Mouse (Mus musculus) lung, postnatal 0 days (tissue): ENCODE measurements around the gene Dgkb. TPM values are rescaled to one million over a fixed set of nuclear protein-coding genes. Genes with fewer than 3 reads are reported as not detected.
A peak's percentile ranks its signal among the peaks of the same experiment; 100 is the strongest.

Experiments used
- ATAC-seq: fragments of 200-750 bp; cut with Nextera tagmentation; 2 replicates; pipeline ENCODE4 v1.8.0; 2017; ENCODE audit warnings: moderate library complexity
- DNase-seq: peaks from one replicate; pipeline ENCODE4 v3.0.0-alpha.2; 2016; ENCODE audit warnings: low spot score
- H3K27ac ChIP-seq: fragments of 300-500 bp; sonication (generic); 2 replicates; pipeline ENCODE4 v1.5.1; 2014; ENCODE audit warnings: antibody characterized with exemption, mild to moderate bottlenecking, low read length, mixed read lengths
- H3K27me3 ChIP-seq: fragments of 300-500 bp; sonication (generic); replicated peaks from 2 replicates; pipeline ENCODE4 v1.6.1; 2014; ENCODE audit warnings: low read length, mixed read lengths; ENCODE audit not compliant: insufficient read depth
- H3K36me3 ChIP-seq: fragments of 300-500 bp; sonication (generic); 2 replicates; pipeline ENCODE4 v1.6.1; 2014; ENCODE audit warnings: low read length, mixed read lengths; ENCODE audit not compliant: insufficient read depth
- H3K4me1 ChIP-seq: fragments of 300-500 bp; sonication (generic); 2 replicates; pipeline ENCODE4 v1.6.1; 2014; ENCODE audit warnings: antibody characterized with exemption, low read depth, low read length, mixed read lengths; ENCODE audit not compliant: insufficient read depth
- H3K4me2 ChIP-seq: fragments of 300-500 bp; sonication (generic); replicated peaks from 2 replicates; pipeline ENCODE4 v1.6.1; 2014; ENCODE audit warnings: low read depth, mild to moderate bottlenecking, low read length, moderate library complexity, mixed read lengths
- H3K4me3 ChIP-seq: fragments of 300-500 bp; sonication (generic); 2 replicates; pipeline ENCODE4 v1.5.1; 2014; ENCODE audit warnings: low read depth, low read length
- H3K9ac ChIP-seq: fragments of 300-500 bp; sonication (generic); replicated peaks from 2 replicates; pipeline ENCODE4 v1.6.1; 2014; ENCODE audit warnings: low read depth, mild to moderate bottlenecking
- H3K9me3 ChIP-seq: fragments of 300-500 bp; sonication (generic); 2 replicates; pipeline ENCODE4 v1.6.1; 2016; ENCODE audit warnings: low read length, mixed read lengths
- CTCF ChIP-seq: IDR thresholded peaks from 2 replicates; pipeline ENCODE4 v1.5.1; 2016; ENCODE audit warnings: antibody characterized with exemption, mild to moderate bottlenecking
- EP300 ChIP-seq: IDR thresholded peaks from 2 replicates; pipeline ENCODE4 v1.6.1; 2016; ENCODE audit warnings: antibody characterized with exemption, mild to moderate bottlenecking, control low read depth
- WGBS: fragments of 180-500 bp; shearing (Covaris S2); extraction: QIAGEN DNeasy Blood & Tissue Kit; methylation state at CpG from one replicate; pipeline ENCODE4 v1.1.7; 2014; 5-methylcytosine and 5-hydroxymethylcytosine counted together
- polyA plus RNA-seq: library from polyadenylated mRNA; unstranded; fragments of >200 nt; fragmentation: Nextera tagmentation; extraction: Ambion mirVana; gene quantifications from 2 replicates; pipeline ENCODE4 v1.2.1, GENCODE M21; 2015

Gene Dgkb
- polyA plus RNA-seq, 1 experiment from 2014 or later: 3.5 TPM

- DNase-seq (peak; percentile 86), ATAC-seq (peak; percentile 93)
- no peak overlapping the region for H3K9ac ChIP-seq
- 48% methylated on average over 8 of the region's 8 CpGs for WGBS
- H3K36me3 ChIP-seq: no peaks in the 10 kb centered on the region
- H3K4me1 ChIP-seq: no peaks in the 10 kb centered on the region
- TF ChIP-seq EP300 (peak; percentile 83), CTCF (no peak)
- no peak overlapping the region for H3K4me2 ChIP-seq
- no peak overlapping the region for H3K27ac ChIP-seq
- no peaks in the 10 kb centered on the region for H3K27me3 ChIP-seq
- no peak overlapping the region for H3K4me3 ChIP-seq
- no peaks in the 10 kb centered on the region for H3K9me3 ChIP-seq
Observed at GRCm38 (mm10) chr12:37821052-37821810, 3.7 kb downstream of the Dgkb start.

GRCm38 (mm10) chr12:37880042-37881017 is 62.8 kb downstream of the Dgkb start:
- WGBS: 1% methylated on average over 26 of the region's 26 CpGs
- H3K27ac ChIP-seq: no peak overlapping the region
- DNase-seq: peak; percentile 28

GRCm38 (mm10) chr12:37881376-37881775 is 63.9 kb downstream of the Dgkb start:
- peak overlapping the region; percentile 44 for H3K4me3 ChIP-seq
- no peaks in the 10 kb centered on the region for H3K9me3 ChIP-seq
- DNase-seq (no peak), ATAC-seq (no peak)
- no peaks in the 10 kb centered on the region; the same call in none of the 2 replicates for H3K4me1 ChIP-seq
- H3K27me3 ChIP-seq: no peaks in the 10 kb centered on the region
- no peak overlapping the region for H3K27ac ChIP-seq
- TF ChIP-seq EP300 (no peak), CTCF (no peak)
- 12% methylated on average over 10 of the region's 10 CpGs for WGBS
- peak overlapping the region; percentile 72 for H3K4me2 ChIP-seq
- H3K36me3 ChIP-seq: no peaks in the 10 kb centered on the region
- H3K9ac ChIP-seq: no peak overlapping the region

More at GRCm38 (mm10) chr12:37880042-37881017, 62.8 kb downstream of the Dgkb start:
- ATAC-seq: peak; percentile 57
- Histone ChIP-seq H3K9ac (peak overlapping the region; percentile 12; the same call in 1 of the 2 replicates), H3K9me3 (no peaks in the 10 kb centered on the region), H3K4me3 (peak overlapping the region; percentile 44), H3K27me3 (no peaks in the 10 kb centered on the region), H3K36me3 (no peaks in the 10 kb centered on the region), H3K4me1 (no peaks in the 10 kb centered on the region; the same call in none of the 2 replicates), H3K4me2 (peak overlapping the region; percentile 72)
- no peak for TF ChIP-seq CTCF
- TF ChIP-seq EP300: no peak

- no peak for ATAC-seq
- WGBS: 32% methylated on average over 1 of the region's 1 CpGs
Observed at GRCm38 (mm10) chr12:37882796-37883195, 65.3 kb downstream of the Dgkb start.

GRCm38 (mm10) chr12:37883781-37884180 is 66.3 kb downstream of the Dgkb start:
- TF ChIP-seq CTCF (no peak), EP300 (no peak)
- no peaks in the 10 kb centered on the region for H3K27me3 ChIP-seq
- no peak overlapping the region for H3K4me3 ChIP-seq
- H3K9me3 ChIP-seq: no peaks in the 10 kb centered on the region
- ATAC-seq: no peak
- peak; percentile 10 for DNase-seq
- H3K4me1 ChIP-seq: no peaks in the 10 kb centered on the region; the same call in none of the 2 replicates
- no peaks in the 10 kb centered on the region for H3K36me3 ChIP-seq
- H3K9ac ChIP-seq: no peak overlapping the region
- H3K27ac ChIP-seq: no peak overlapping the region
- no peak overlapping the region for H3K4me2 ChIP-seq
- WGBS: 35% methylated on average over 4 of the region's 4 CpGs

More at GRCm38 (mm10) chr12:37882796-37883195, 65.3 kb downstream of the Dgkb start:
- TF ChIP-seq EP300 (no peak), CTCF (no peak)
- no peaks in the 10 kb centered on the region; the same call in none of the 2 replicates for H3K4me1 ChIP-seq
- DNase-seq: peak; percentile 54
- H3K27ac ChIP-seq: no peak overlapping the region
- no peak overlapping the region for H3K4me2 ChIP-seq
- H3K9me3 ChIP-seq: no peaks in the 10 kb centered on the region
- H3K36me3 ChIP-seq: no peaks in the 10 kb centered on the region
- no peak overlapping the region for H3K4me3 ChIP-seq
- H3K9ac ChIP-seq: no peak overlapping the region
- H3K27me3 ChIP-seq: no peaks in the 10 kb centered on the region

GRCm38 (mm10) chr12:37888591-37888990 is 71.1 kb downstream of the Dgkb start:
- Histone ChIP-seq H3K9me3 (no peaks in the 10 kb centered on the region), H3K36me3 (no peaks in the 10 kb centered on the region), H3K4me3 (no peak overlapping the region), H3K27ac (no peak overlapping the region), H3K4me1 (no peaks in the 10 kb centered on the region; the same call in 1 of the 2 replicates), H3K27me3 (no peaks in the 10 kb centered on the region), H3K9ac (no peak overlapping the region), H3K4me2 (no peak overlapping the region)
- no peak for DNase-seq
- TF ChIP-seq EP300 (no peak), CTCF (no peak)
- ATAC-seq: no peak
